Mouse (Mus musculus): Measurements from ENCODE around the gene Epha4. TPM values are rescaled to one million over a fixed set of nuclear protein-coding genes. Genes with fewer than 3 reads are reported as not detected.

Epha4 gene
- polyA plus RNA-seq, 1 experiment from 2014 or later: 93.3 TPM

GRCm38 (mm10) chr1:77511372-77512058, 3.4 kb downstream of the Epha4 start:
- peak overlapping the region; percentile 85 for H3K4me2 ChIP-seq (replicated peaks)
- peak overlapping the region; percentile 90 for H3K27ac ChIP-seq (replicated peaks)
- H3K9ac ChIP-seq (replicated peaks): peak overlapping the region; percentile 75
- WGBS: 11% methylated on average over 10 of the region's 10 CpGs
- H3K4me1 ChIP-seq: peaks cover 63% of the 10 kb centered on the region
- H3K27me3 ChIP-seq: no peaks in the 10 kb centered on the region
- H3K4me3 ChIP-seq: peak overlapping the region; percentile 68
- H3K9me3 ChIP-seq: no peaks in the 10 kb centered on the region
- no peaks in the 10 kb centered on the region for H3K36me3 ChIP-seq
- ATAC-seq (replicated peaks): no peak

DNA sequence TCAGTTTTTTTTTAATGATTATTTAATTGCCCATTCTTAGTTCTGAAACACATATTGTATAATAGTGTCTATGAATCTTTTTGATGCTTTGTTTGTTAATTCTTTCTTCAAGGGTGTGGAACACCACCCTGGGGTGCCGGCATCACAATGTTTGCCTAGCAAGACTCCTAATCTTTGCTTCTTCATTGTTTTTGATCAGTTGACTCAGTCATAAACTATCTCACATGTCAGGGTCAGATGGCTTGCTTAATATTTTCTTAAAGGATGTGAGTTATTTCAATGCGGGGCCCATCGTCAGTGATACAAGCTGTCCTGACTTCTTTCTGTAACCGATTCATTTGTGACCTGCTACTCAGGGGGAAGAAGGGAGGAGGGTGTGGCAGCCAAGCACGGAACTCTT, 4.3 kb downstream of the Epha4 start:
- 0 out of 2 replicates have a peak overlapping the region, but pooled peaks have one; percentile 90 for H3K27ac ChIP-seq (replicated peaks)
- H3K4me3 ChIP-seq: peak overlapping the region; percentile 68
- peak overlapping the region; percentile 75 for H3K9ac ChIP-seq (replicated peaks)
- peak overlapping the region; percentile 85 for H3K4me2 ChIP-seq (replicated peaks)
- no peak for ATAC-seq (replicated peaks)
- H3K36me3 ChIP-seq: no peaks in the 10 kb centered on the region
- H3K9me3 ChIP-seq: no peaks in the 10 kb centered on the region
- H3K27me3 ChIP-seq: no peaks in the 10 kb centered on the region
- H3K4me1 ChIP-seq: peaks cover 64% of the 10 kb centered on the region
- 37% methylated on average over 5 of the region's 5 CpGs for WGBS

GRCm38 (mm10) chr1:77506856-77507200, 8.1 kb downstream of the Epha4 start:
- Histone ChIP-seq H3K36me3 (no peaks in the 10 kb centered on the region), H3K4me1 (peaks cover 93% of the 10 kb centered on the region), H3K9me3 (no peaks in the 10 kb centered on the region), H3K27ac (replicated peaks) (peak overlapping the region; percentile 64), H3K9ac (replicated peaks) (peak overlapping the region; percentile 22; the same call in 1 of the 2 replicates), H3K4me3 (peak overlapping the region; percentile 35), H3K4me2 (replicated peaks) (peak overlapping the region; percentile 57), H3K27me3 (no peaks in the 10 kb centered on the region)
- 49% methylated on average over 18 of the region's 18 CpGs for WGBS
- ATAC-seq (replicated peaks): no peak

DNA sequence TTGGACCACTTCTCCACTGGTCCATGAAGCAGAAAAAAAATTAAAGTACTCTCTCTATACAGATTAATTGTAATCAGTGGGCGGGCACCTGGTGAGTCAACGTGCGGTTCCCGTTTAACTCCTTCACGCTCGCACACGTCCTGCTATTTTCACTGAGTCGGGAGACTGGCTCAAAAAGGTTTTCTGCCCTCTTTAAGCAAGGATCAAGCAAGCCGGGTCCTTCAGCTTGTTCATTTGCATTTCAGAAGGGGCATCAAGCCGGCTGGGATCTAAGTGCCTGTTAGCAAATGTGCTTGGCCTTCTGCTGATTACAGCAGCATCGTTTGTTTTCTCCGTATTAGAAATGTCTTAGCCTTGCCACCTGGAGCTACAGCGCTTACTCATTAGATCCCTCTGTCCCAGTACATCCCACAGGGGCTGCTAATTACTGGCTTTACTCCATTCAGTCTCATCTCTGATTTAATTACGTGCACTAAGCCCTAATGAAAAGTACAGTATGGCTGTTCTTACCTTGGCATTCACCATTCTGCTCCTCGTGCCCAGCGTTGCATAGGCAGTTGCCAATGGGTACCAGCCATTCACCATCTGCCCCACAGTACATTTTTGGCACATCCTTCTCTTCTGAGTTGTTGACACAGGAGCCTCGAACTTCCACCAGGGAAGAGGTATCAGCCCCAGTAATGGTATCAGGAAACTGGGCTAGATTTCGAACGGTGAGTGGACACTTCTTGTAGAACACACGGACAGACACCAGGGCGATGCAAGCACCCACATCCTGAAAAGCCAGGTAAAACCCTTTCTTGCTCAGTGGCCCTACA, 8.6 kb downstream of the Epha4 start:
- Histone ChIP-seq H3K9me3 (no peaks in the 10 kb centered on the region), H3K36me3 (no peaks in the 10 kb centered on the region), H3K4me2 (replicated peaks) (peak overlapping the region; percentile 57), H3K9ac (replicated peaks) (peak overlapping the region; percentile 22), H3K27me3 (no peaks in the 10 kb centered on the region), H3K27ac (replicated peaks) (peak overlapping the region; percentile 64), H3K4me3 (peak overlapping the region; percentile 35), H3K4me1 (peaks cover 96% of the 10 kb centered on the region)
- ATAC-seq (replicated peaks): peak; percentile 86
- WGBS: 14% methylated on average over 21 of the region's 21 CpGs

DNA sequence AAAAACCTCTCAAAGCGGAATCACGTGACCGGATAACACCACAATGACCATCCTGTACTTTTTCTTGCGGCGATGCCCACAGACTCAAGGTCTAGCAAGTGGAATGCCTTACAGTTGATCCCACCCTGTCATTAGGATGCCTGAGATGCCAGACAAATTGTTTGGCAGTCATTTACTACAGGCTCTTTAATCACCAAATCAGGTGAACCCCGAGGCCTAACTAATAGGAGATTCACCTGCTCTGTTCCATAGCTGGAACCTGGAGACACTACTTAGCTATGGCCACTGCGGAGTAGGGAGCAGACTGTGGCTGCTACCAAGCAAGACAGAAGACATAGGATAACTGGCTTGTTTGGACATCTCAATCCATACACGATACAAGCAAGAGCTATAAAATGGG, 9.6 kb downstream of the Epha4 start:
- peak overlapping the region; percentile 35 for H3K4me3 ChIP-seq
- H3K27ac ChIP-seq (replicated peaks): peak overlapping the region; percentile 64
- H3K36me3 ChIP-seq: no peaks in the 10 kb centered on the region
- 45% methylated on average over 8 of the region's 8 CpGs for WGBS
- peak overlapping the region; percentile 57 for H3K4me2 ChIP-seq (replicated peaks)
- peaks cover 97% of the 10 kb centered on the region for H3K4me1 ChIP-seq
- H3K9me3 ChIP-seq: no peaks in the 10 kb centered on the region
- no peaks in the 10 kb centered on the region for H3K27me3 ChIP-seq
- no peak for ATAC-seq (replicated peaks)
- H3K9ac ChIP-seq (replicated peaks): peak overlapping the region; percentile 22

GRCm38 (mm10) chr1:77504813-77505212, 10.1 kb downstream of the Epha4 start:
- Histone ChIP-seq H3K4me3 (peak overlapping the region; percentile 35), H3K4me1 (peaks cover 97% of the 10 kb centered on the region), H3K27ac (replicated peaks) (peak overlapping the region; percentile 64; the same call in 1 of the 2 replicates), H3K27me3 (no peaks in the 10 kb centered on the region), H3K9me3 (no peaks in the 10 kb centered on the region), H3K36me3 (no peaks in the 10 kb centered on the region), H3K9ac (replicated peaks) (no peak overlapping the region), H3K4me2 (replicated peaks) (peak overlapping the region; percentile 57)
- no peak for ATAC-seq (replicated peaks)
- WGBS: 11% methylated on average over 2 of the region's 2 CpGs

- peak overlapping the region; percentile 34; the same call in 1 of the 2 replicates for H3K9ac ChIP-seq (replicated peaks)
- H3K36me3 ChIP-seq: no peaks in the 10 kb centered on the region
- 43% methylated on average over 8 of the region's 8 CpGs for WGBS
- H3K9me3 ChIP-seq: no peaks in the 10 kb centered on the region
- peaks cover 95% of the 10 kb centered on the region for H3K4me1 ChIP-seq
- H3K4me2 ChIP-seq (replicated peaks): peak overlapping the region; percentile 57
- peak overlapping the region; percentile 35 for H3K4me3 ChIP-seq
- no peak for ATAC-seq (replicated peaks)
- no peaks in the 10 kb centered on the region for H3K27me3 ChIP-seq
- no peak overlapping the region; the same call in 1 of the 2 replicates for H3K27ac ChIP-seq (replicated peaks)
Measured at GRCm38 (mm10) chr1:77503711-77504181, 11.1 kb downstream of the Epha4 start.

- Histone ChIP-seq H3K4me1 (peaks cover 94% of the 10 kb centered on the region), H3K9ac (replicated peaks) (no peak overlapping the region; the same call in 1 of the 2 replicates), H3K27ac (replicated peaks) (peak overlapping the region; percentile 51), H3K9me3 (no peaks in the 10 kb centered on the region), H3K4me2 (replicated peaks) (peak overlapping the region; percentile 57), H3K4me3 (peak overlapping the region; percentile 35), H3K27me3 (no peaks in the 10 kb centered on the region), H3K36me3 (no peaks in the 10 kb centered on the region)
- 6% methylated on average over 11 of the region's 11 CpGs for WGBS
- ATAC-seq (replicated peaks): 0 out of 2 replicates have a peak, but pooled peaks have one; percentile 5
Measured at GRCm38 (mm10) chr1:77502554-77503119, 12.3 kb downstream of the Epha4 start.

DNA sequence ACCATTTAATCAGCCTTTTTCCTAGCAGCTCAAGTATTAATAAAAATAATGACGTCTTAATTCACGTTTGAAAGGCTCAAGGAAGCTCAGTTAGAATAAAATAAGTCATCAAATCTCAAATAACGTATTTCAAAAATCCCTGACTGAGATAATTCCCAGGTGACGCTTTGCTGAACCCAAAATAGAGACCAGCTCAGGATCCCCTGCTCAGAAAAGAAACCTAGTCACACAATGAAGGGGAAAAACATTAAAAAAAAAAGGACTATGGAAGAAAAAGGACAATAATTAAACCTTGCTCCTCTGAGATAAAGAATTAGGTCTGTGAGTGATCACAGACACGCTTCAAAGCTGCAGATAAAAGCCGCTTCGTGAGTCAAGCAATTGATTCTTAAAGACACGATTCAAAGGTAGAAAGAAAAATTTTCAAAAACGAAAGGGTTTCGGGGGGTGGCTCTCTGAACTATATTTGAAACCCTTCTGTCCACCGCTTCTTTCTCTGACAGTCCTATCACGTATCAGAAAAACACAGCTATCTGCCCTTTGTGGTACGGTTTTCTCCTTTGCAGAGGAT, 13.4 kb downstream of the Epha4 start:
- peak overlapping the region; percentile 18; the same call in 1 of the 2 replicates for H3K4me3 ChIP-seq
- H3K4me2 ChIP-seq (replicated peaks): peak overlapping the region; percentile 57
- no peaks in the 10 kb centered on the region for H3K36me3 ChIP-seq
- no peak overlapping the region; the same call in 1 of the 2 replicates for H3K27ac ChIP-seq (replicated peaks)
- peaks cover 94% of the 10 kb centered on the region for H3K4me1 ChIP-seq
- H3K9me3 ChIP-seq: no peaks in the 10 kb centered on the region
- peak overlapping the region; percentile 6; the same call in 1 of the 2 replicates for H3K9ac ChIP-seq (replicated peaks)
- no peaks in the 10 kb centered on the region for H3K27me3 ChIP-seq
- WGBS: 35% methylated on average over 13 of the region's 13 CpGs
- no peak for ATAC-seq (replicated peaks)

- Histone ChIP-seq H3K4me2 (replicated peaks) (peak overlapping the region; percentile 39), H3K27me3 (no peaks in the 10 kb centered on the region), H3K9me3 (no peaks in the 10 kb centered on the region), H3K9ac (replicated peaks) (no peak overlapping the region), H3K27ac (replicated peaks) (peak overlapping the region; percentile 83), H3K4me3 (no peak overlapping the region), H3K36me3 (no peaks in the 10 kb centered on the region), H3K4me1 (peaks cover 91% of the 10 kb centered on the region)
- ATAC-seq (replicated peaks): no peak
- WGBS: 20% methylated on average over 4 of the region's 4 CpGs
Measured at GRCm38 (mm10) chr1:77497506-77497905, 17.4 kb downstream of the Epha4 start.

GRCm38 (mm10) chr1:77496468-77497181, 18.3 kb downstream of the Epha4 start:
- Histone ChIP-seq H3K4me3 (peak overlapping the region; percentile 8), H3K27me3 (no peaks in the 10 kb centered on the region), H3K27ac (replicated peaks) (peak overlapping the region; percentile 83), H3K4me2 (replicated peaks) (peak overlapping the region; percentile 39), H3K9me3 (no peaks in the 10 kb centered on the region), H3K9ac (replicated peaks) (no peak overlapping the region), H3K4me1 (peaks cover 88% of the 10 kb centered on the region), H3K36me3 (no peaks in the 10 kb centered on the region)
- ATAC-seq (replicated peaks): peak; percentile 94
- WGBS: 4% methylated on average over 11 of the region's 11 CpGs

Measured in forebrain, embryonic 15.5 days (tissue).